Comparison of ENCODE assay signal across 18 mouse cellular contexts in the genomic region with DNA sequence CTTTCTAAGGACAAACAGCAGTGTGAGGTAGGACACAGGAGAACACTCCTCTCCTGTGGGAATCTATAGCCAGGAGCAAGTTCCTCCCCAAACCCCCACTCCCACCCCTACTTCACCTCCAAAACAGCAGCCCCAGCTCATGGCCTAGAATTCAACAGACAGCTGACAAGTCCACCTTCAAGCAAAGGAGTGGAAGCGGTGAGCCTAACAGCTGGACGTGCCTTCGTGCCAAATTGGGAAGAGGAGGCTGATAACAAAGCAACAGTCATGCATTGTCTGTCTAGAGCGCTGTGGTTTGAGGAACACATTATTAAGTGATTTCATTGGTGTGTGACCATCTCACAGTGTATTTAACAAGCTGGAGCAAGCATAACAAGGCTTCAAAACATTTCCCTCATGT. TPM values are rescaled to one million over a fixed set of nuclear protein-coding genes. Genes with fewer than 3 reads are reported as not detected.
"Had no signal": no experiment of that assay in that cellular context is flagged by ENCODE, and none has a peak within 500 bp of the region (broad histone marks: within the 10 kb centered on the region; RNA-seq: fewer than 3 reads in every experiment).

No protein-coding gene starts in this region.

- H3K27ac ChIP-seq: liver, embryonic 15.5 days; lung, embryonic 15.5 days; macrophage; midbrain, embryonic 13.5 days; midbrain, embryonic 15.5 days; neural tube, embryonic 13.5 days; neural tube, embryonic 15.5 days; stomach, embryonic 15.5 days; stomach, postnatal 0 days had no signal

- H3K36me3 ChIP-seq: liver, embryonic 15.5 days; lung, embryonic 15.5 days; midbrain, embryonic 13.5 days; midbrain, embryonic 15.5 days; neural tube, embryonic 13.5 days; neural tube, embryonic 15.5 days; stomach, embryonic 15.5 days had no signal

- DNase-seq: liver, postnatal 0 days; lung, adult 2 months; lung, postnatal 14 days; lung, postnatal 36 days; right cerebral cortex, adult 18-20 months; thymus, adult 2 months; thymus, postnatal 25 days; thymus, postnatal 4 days had no signal

- H3K4me3 ChIP-seq: liver, embryonic 15.5 days; lung, embryonic 15.5 days; megakaryocyte, embryonic 14.5 days; midbrain, embryonic 13.5 days; midbrain, embryonic 15.5 days; neural tube, embryonic 13.5 days; neural tube, embryonic 15.5 days; stomach, embryonic 15.5 days had no signal

- H3K4me1 ChIP-seq: liver, embryonic 15.5 days; megakaryocyte, embryonic 14.5 days had no signal

- H3K9me3 ChIP-seq: liver, embryonic 15.5 days; lung, embryonic 15.5 days; megakaryocyte, embryonic 14.5 days; midbrain, embryonic 13.5 days; midbrain, embryonic 15.5 days; neural tube, embryonic 13.5 days; neural tube, embryonic 15.5 days; stomach, embryonic 15.5 days had no signal

RNA-seq across cellular contexts. Expression of gene Ky, which starts 4.4 kb away (rescaled TPM):
- polyA plus RNA-seq: liver, postnatal 0 days; macrophage had no signal
